In genomic region chr7:67217025-67217424, GRCm38 (mm10) we compare ENCODE assay signal across 9 mouse cellular contexts. TPM values are rescaled to one million over a fixed set of nuclear protein-coding genes. Genes with fewer than 3 reads are reported as not detected.
DNase-seq lines count a peak whose midpoint lies in the region; ATAC-seq and TF ChIP-seq lines count a peak whose summit lies in the region.
"Had no signal": no experiment of that assay in that cellular context is flagged by ENCODE, and none has a peak within 500 bp of the region (broad histone marks: within the 10 kb centered on the region; RNA-seq: fewer than 3 reads in every experiment).

No protein-coding gene starts in this region.

- TF ChIP-seq EP300 in stomach, postnatal 0 days (optimal IDR thresholded peaks at IDR 0.05), result no peak

- H3K36me3 ChIP-seq in midbrain, embryonic 11.5 days (ENCODE audit: control insufficient read depth, insufficient read depth, low read length), result no peaks in the 10 kb centered on the region
- H3K36me3 ChIP-seq in midbrain, embryonic 16.5 days (ENCODE audit: control insufficient read depth, insufficient read depth, low read length), result no peaks in the 10 kb centered on the region
- H3K36me3 ChIP-seq in stomach, postnatal 0 days (ENCODE audit: control insufficient read depth, insufficient read depth, low read length), result no peaks in the 10 kb centered on the region
- H3K36me3 ChIP-seq: stomach, embryonic 15.5 days had no signal

- no peak overlapping the region for H3K4me3 ChIP-seq in cerebellum, adult 2 months (replicated peaks; ENCODE audit: insufficient read depth, low read depth, low read length)
- no peak overlapping the region for H3K4me3 ChIP-seq in midbrain, embryonic 11.5 days (ENCODE audit: low read depth, low read length)
- no peak overlapping the region for H3K4me3 ChIP-seq in midbrain, embryonic 16.5 days (ENCODE audit: low read depth, low read length)
- H3K4me3 ChIP-seq in stomach, postnatal 0 days (ENCODE audit: low read depth, low read length), result no peak overlapping the region
- H3K4me3 ChIP-seq: stomach, embryonic 15.5 days had no signal

- TF ChIP-seq CTCF in cerebellum, adult 2 months (IDR thresholded peaks at IDR 0.05; ENCODE audit: borderline replicate concordance, insufficient read depth, low read depth, low read length), result peak; percentile 79
- TF ChIP-seq CTCF in stomach, postnatal 0 days (IDR thresholded peaks at IDR 0.05; ENCODE audit: low read depth), result peak; percentile 88

- no peaks in the 10 kb centered on the region for H3K4me1 ChIP-seq in cerebellum, adult 2 months (ENCODE audit: control insufficient read depth, insufficient read depth, low read length)
- 0 out of 2 replicates have a peak, but pooled peaks cover 2% of the 10 kb centered on the region for H3K4me1 ChIP-seq in midbrain, embryonic 11.5 days (ENCODE audit: control insufficient read depth, insufficient read depth, low read length)
- H3K4me1 ChIP-seq in midbrain, embryonic 16.5 days (ENCODE audit: control insufficient read depth, insufficient read depth, low read length), result no peaks in the 10 kb centered on the region
- H3K4me1 ChIP-seq in stomach, postnatal 0 days (replicated peaks; ENCODE audit: control insufficient read depth, insufficient read depth), result 0 out of 2 replicates have a peak, but pooled peaks cover 3% of the 10 kb centered on the region

- WGBS in cerebellum, adult 2 months, result 82% methylated on average over 3 of the region's 3 CpGs
- 74% methylated on average over 3 of the region's 3 CpGs for WGBS in midbrain, embryonic 11.5 days
- WGBS in midbrain, embryonic 16.5 days, result 71% methylated on average over 3 of the region's 3 CpGs
- WGBS in stomach, postnatal 0 days, result 84% methylated on average over 3 of the region's 3 CpGs

- H3K9ac ChIP-seq in midbrain, embryonic 11.5 days (ENCODE audit: low read length), result no peak overlapping the region
- H3K9ac ChIP-seq in midbrain, embryonic 16.5 days (ENCODE audit: low read depth, low read length), result no peak overlapping the region
- H3K9ac ChIP-seq in stomach, postnatal 0 days (ENCODE audit: low read length), result no peak overlapping the region
- H3K9ac ChIP-seq: stomach, embryonic 15.5 days had no signal

- peak; percentile 42 to 61 for DNase-seq in cerebellum, adult 2 months
- peak; percentile 94 for DNase-seq in midbrain, embryonic 11.5 days (ENCODE audit: low spot score, missing footprints)
- DNase-seq in c-Kit-positive CD71-positive TER-119-negative erythroid progenitor cells, embryonic 14.5 days (ENCODE audit: low read depth), result peak; percentile 47
- peak; percentile 86 for DNase-seq in heart, postnatal 4 days
- peak; percentile 67 for DNase-seq in lung, postnatal 25 days (ENCODE audit: low spot score)
- peak; percentile 72 for DNase-seq in stomach, postnatal 0 days (ENCODE audit: low spot score)

- no peak overlapping the region for H3K4me2 ChIP-seq in midbrain, embryonic 11.5 days
- no peak overlapping the region for H3K4me2 ChIP-seq in midbrain, embryonic 16.5 days (ENCODE audit: low read length)
- H3K4me2 ChIP-seq in stomach, postnatal 0 days (replicated peaks; ENCODE audit: low read depth), result no peak overlapping the region
- H3K4me2 ChIP-seq: stomach, embryonic 15.5 days had no signal

- H3K9me3 ChIP-seq in midbrain, embryonic 11.5 days (ENCODE audit: control insufficient read depth, low read length), result no peaks in the 10 kb centered on the region
- H3K9me3 ChIP-seq in midbrain, embryonic 16.5 days (replicated peaks; ENCODE audit: control insufficient read depth, low read length, poor library complexity, severe bottlenecking), result no peaks in the 10 kb centered on the region
- no peaks in the 10 kb centered on the region for H3K9me3 ChIP-seq in stomach, postnatal 0 days (ENCODE audit: control insufficient read depth, low read length)
- H3K9me3 ChIP-seq: stomach, embryonic 15.5 days had no signal

- ATAC-seq in cerebellum, adult (ENCODE audit: insufficient number of reproducible peaks, low FRiP score, low TSS enrichment), result no peak
- ATAC-seq in midbrain, embryonic 11.5 days (ENCODE audit: low FRiP score), result no peak
- ATAC-seq in midbrain, embryonic 16.5 days, result no peak
- peak; percentile 36; the same call in 1 of the 2 replicates for ATAC-seq in stomach, postnatal 0 days (ENCODE audit: low FRiP score, low TSS enrichment)

- no peak for TF ChIP-seq POLR2A in cerebellum, adult 2 months (IDR thresholded peaks at IDR 0.05; ENCODE audit: borderline replicate concordance, insufficient read depth, low read length)

- H3K27me3 ChIP-seq in cerebellum, adult 2 months (ENCODE audit: control insufficient read depth, insufficient read depth, low read length), result no peaks in the 10 kb centered on the region
- no peaks in the 10 kb centered on the region for H3K27me3 ChIP-seq in midbrain, embryonic 11.5 days (ENCODE audit: control insufficient read depth, insufficient read depth, low read length)
- no peaks in the 10 kb centered on the region for H3K27me3 ChIP-seq in midbrain, embryonic 16.5 days (ENCODE audit: control insufficient read depth, insufficient read depth, low read depth, low read length)
- no peaks in the 10 kb centered on the region for H3K27me3 ChIP-seq in stomach, postnatal 0 days (ENCODE audit: control insufficient read depth, insufficient read depth, low read length)
- H3K27me3 ChIP-seq: stomach, embryonic 15.5 days had no signal

- no peak overlapping the region for H3K27ac ChIP-seq in cerebellum, adult 2 months (ENCODE audit: insufficient read depth, low read length)
- no peak overlapping the region for H3K27ac ChIP-seq in midbrain, embryonic 11.5 days (ENCODE audit: low read depth, low read length)
- no peak overlapping the region for H3K27ac ChIP-seq in midbrain, embryonic 16.5 days (ENCODE audit: low read length)
- H3K27ac ChIP-seq in stomach, postnatal 0 days (replicated peaks), result no peak overlapping the region
- H3K27ac ChIP-seq: stomach, embryonic 15.5 days had no signal

RNA-seq across cellular contexts. Expression of gene Lysmd4, which starts 5.3 kb away (rescaled TPM):
- 43.8 and 46.8 TPM in 2 replicates for polyA plus RNA-seq in cerebellum, adult 2 months (2012; rRNA removed)
- polyA plus RNA-seq in midbrain, embryonic 11.5 days (2014; fragmentation: Nextera tagmentation; extraction: Ambion mirVana), result 12.5 and 12.7 TPM in 2 replicates
- polyA plus RNA-seq in midbrain, embryonic 16.5 days (2015; fragmentation: Nextera tagmentation; extraction: Ambion mirVana), result 33.4 and 37.8 TPM in 2 replicates
- 10 to 100 TPM; 14.2 to 14.4 TPM for total RNA-seq in heart, postnatal 4 days (2021)
- 8.5 and 9.8 TPM in 2 replicates for polyA plus RNA-seq in stomach, postnatal 0 days (2015; fragmentation: Nextera tagmentation; extraction: Ambion mirVana)
